Mouse (Mus musculus): Measurements from ENCODE around the gene Dnajb14.
A peak's percentile ranks its signal among the peaks of the same experiment; 100 is the strongest.
"Not testable (repeated sequence)": the region's sequence is repeated elsewhere in the genome, so short reads cannot be mapped to it uniquely, and the experiment has no call there.

Gene Dnajb14

DNA sequence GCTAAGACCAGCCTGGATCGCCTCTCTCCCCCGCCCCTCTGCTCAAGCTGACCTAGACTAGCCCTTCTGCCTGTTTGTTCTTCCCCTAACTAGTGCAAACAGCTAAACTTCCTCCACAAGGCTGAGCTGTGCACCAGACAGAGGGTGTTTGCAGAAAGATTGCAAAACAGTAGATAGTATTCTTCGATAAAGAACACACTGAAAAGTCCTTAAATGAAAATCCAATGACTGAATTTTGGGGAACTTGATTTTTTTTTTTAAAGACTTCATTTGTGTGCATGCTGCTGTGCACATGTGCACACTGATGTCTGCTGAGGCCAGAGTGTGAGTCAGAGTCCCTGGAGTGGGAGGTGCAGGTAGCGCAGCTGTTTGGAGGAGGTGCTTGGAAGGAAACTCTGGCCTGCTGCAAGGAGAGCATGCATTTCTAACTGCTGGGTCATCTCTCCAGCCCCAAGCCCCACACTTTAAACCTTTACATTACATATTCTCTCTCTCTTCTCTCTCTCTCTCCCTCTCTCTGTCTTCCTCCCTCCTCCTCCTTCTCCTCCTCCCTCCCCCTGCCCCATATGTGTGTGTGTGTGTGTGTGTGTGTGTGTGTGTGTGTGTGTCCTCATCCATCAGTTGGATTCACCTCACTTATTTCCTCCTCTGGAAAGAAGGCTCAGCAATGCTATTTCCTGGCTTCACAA is 84.9 kb downstream of the Dnajb14 start:
- DNase-seq (ENCODE audit: low read depth, low spot score): peak; percentile 65

DNA sequence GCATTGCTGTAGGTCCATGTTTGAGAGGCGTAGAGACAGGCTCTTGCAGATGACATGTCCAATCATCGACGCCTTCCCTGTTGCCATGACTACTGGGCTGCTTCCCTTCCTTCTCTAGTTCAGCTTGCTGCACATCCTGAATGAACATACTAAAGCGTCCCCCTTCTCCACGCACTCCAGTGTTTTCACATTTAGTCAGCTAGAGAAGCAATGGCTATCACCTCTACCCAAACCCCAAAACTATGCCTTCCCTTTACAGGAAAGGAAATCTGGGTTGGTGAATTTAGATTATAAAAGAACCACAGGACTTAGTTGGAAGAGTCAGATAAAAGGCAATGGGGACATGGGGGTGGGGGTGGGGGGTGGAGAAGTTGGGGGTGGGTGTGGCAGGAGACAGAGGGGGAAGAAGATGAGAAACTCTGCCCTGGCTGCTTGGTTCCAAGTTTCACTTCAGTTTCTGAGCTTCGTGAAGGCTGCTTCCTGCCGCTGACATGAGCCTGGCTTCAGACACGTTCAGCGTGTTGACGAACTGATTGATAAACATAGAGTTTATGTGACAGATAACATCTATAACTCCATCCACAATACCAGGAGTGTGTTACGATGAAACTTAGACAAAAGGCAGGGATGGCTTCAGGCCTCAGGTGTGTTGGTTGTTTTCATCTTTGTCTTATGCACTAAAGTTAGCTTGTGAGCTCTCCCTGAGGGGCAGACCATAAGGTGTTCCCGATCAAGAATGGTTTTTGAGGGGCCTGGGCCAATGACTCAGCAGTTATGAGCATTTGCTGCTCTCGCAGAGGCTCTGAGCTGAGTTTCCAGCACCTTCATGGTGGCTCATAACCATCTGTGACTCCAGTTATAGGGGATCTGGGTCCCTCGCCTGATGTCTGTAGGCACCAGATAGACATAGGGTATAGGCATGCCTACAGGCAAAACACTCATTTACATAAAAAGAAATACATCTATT is 85.7 kb downstream of the Dnajb14 start:
- peak; percentile 86 for DNase-seq (ENCODE audit: low read depth, low spot score)

DNA sequence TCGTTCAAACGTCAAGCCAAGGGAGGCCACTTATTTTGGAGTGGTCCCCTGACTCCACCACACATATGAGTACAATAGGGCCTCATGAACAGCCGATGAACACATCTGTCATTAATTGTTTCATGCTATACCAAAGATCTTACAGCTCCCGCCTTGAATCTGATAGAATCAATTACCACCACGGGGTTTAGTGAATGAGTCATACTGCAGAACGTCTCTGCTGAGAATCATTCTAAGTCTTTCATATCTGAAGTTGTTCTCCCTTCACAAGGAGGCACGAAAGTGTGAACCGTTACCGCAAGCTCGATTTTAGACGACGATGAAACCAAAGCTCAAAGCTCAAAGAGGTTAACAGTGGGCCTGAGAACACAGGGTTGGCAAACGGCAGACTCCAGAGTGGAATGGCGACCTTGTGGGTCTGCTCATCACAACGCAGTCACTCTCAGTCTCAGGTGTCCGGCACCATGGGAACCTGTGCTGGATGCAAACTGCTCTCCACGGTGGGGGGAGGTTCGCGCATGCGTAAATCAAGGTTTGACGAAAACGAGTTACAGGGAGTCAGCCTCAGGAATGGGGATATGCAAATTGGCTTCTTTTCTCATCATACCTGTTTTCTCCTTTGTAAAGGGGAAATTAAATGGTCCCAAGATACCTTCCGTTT is 86.9 kb downstream of the Dnajb14 start:
- no peak for DNase-seq (ENCODE audit: low read depth, low spot score)

DNA sequence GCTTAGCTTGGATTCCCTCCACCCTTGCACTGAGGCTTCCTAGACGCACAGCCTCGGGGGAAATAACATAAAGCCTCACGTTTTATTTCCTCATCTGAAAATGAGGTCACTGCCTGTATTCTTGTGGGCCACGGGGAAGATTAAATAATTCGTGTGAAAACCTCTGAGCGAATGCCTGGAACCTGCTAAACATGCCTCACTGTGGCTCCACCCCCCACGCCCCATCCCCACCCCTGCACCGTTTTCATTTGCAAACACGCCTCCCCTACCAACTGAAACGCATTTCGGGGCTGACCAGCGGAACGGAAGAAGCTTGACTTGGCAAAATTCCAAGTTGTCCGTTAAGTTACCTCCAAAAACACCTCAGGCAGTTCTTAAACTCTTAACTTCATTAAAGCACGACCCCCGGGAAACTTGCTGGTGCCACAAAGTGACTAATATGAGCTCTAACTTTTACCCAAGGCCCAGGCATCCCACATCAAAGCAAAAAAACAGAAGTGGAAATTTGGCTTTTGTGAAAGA is 88.1 kb downstream of the Dnajb14 start:
- DNase-seq (ENCODE audit: low read depth, low spot score): no peak

DNA sequence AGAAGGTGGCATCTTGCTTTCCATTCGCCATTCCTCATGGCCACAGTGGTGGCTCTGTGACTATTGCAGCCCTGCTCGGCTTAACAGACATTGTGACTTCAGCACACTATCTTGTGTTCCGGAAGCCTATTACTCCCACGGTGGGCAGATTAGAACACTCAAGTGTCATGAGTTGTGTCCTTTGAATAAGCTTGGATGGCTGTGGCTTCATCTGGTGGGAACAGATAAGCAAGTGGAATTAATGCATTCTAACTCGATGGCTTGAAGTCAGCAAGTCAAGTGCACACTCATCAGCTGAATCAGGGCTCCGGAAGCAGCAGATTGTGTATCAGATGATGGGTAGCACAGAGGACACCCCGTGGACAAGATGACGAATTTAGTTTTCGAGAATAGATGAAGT is 90.4 kb downstream of the Dnajb14 start:
- DNase-seq (ENCODE audit: low read depth, low spot score): no peak

DNA sequence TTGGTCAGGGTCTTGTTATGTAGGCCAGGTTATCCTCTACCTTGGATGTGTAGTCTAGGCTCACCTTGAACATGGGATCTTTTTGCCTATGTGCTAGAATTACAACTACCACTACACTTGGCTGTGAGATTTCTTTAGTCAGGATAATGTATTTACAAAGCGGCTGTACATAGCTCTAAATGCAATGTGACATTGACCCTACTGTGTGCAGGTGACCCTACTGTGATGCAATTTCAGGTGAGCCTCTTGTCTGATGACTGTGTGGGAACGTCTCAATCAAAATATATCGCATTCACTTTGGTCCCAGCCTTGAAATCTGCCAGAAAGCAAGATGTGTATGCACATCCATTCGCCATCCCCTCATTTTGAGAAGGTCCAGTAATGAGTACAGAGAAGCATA is 90.9 kb downstream of the Dnajb14 start:
- no peak for DNase-seq (ENCODE audit: low read depth, low spot score)

DNA sequence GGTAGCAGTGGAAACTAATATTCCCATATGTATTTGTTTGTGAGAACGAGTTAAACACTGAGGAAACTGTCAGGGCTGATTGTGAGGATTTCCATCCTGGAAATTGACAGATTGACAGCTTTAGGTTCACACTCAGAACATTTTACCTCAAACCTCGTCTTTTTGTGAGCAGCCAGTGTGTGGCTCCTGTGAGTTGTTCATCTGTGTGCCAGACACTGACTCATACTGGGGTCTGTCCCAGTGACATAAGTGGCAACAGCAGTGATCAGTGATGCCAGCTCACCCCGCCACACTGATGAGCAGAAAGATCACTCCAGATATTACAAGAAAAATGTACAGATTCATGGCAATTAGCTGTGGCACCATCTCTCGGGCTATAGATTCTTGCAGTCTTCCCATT is 92.0 kb downstream of the Dnajb14 start:
- no peak for DNase-seq (ENCODE audit: low read depth, low spot score)

DNA sequence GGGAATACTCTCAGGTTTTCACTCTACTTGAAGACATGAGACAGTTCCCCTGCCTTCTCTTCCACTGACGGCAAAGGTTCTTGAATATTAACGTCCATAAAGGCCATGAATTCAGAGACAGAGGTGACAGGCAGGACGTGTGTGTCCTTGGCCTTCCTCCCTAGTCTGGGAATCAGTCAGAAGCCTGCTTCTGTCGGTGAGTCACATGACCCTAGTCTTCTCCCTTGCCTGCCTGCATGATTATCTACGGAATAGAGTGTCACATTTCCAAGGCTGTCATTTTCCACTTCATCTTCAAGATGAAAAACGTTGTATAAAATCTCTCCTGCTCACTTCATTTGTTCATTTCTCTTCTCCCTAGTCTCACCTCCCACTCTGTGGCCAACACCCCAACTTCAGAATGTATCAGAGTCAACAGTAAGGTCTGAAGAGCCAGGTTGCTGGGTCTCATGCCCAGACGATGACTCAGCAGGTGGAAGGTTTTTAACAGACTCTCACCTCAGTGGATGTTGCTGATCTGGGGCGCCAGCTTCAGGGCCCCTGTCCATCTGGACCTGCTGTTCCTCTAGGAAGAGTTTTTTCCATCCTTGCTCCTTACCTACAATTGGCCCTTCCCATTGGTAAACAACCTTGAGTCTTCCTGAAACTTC is 94.4 kb downstream of the Dnajb14 start:
- DNase-seq (ENCODE audit: low read depth, low spot score): no peak

DNA sequence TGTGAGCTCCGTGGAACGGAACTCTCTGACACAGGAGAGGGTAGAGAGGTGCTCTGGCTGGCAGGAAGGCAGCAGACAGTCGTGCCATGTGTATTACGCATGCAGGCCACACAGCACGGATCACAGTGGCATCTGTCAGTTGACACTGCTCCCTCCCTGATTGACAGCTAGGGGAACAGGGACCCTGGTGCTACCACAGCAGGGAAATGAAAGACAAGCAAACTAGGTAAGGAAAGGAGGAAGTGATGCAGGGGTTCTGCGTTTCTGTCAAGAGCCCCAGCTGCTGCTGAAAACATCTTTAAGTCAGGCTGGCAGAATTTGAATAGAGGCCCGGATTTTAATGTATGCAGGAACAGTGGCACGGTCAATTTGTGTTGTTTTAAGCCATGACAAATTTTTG is 96.0 kb downstream of the Dnajb14 start:
- DNase-seq (ENCODE audit: low read depth, low spot score): no peak

DNA sequence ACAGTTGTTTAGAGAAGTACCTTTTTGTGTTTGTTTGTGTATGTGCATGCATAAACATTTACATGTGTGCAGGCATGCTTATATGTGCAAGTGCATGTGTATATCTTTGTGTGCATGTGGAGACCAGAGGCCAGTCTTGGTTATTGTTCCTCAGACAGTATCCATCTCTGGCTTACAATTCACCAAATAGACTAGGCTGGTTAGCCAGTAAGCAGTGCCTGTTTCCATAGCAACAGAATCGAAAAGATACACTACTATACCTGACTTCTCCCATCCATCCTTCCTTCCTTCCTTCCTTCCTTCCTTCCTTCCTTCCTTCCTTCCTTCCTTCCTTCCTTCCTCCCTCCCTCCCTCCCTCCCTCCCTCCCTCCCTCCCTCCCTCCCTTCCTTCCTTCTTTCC is 96.5 kb downstream of the Dnajb14 start:
- not testable (repeated sequence) for DNase-seq (ENCODE audit: low read depth, low spot score)

All from telencephalon, adult 2 months (tissue).